Mouse (Mus musculus) thymus, postnatal 25 days (tissue): ENCODE results near the gene Agpat4.

ENCODE experiments used
- DNase-seq: peaks from one replicate; pipeline ENCODE4 v3.0.0; 2022

Agpat4 gene

GRCm38 (mm10) chr17:12231087-12231486 lies 112.6 kb downstream of the Agpat4 start:
- DNase-seq: no peak

DNA sequence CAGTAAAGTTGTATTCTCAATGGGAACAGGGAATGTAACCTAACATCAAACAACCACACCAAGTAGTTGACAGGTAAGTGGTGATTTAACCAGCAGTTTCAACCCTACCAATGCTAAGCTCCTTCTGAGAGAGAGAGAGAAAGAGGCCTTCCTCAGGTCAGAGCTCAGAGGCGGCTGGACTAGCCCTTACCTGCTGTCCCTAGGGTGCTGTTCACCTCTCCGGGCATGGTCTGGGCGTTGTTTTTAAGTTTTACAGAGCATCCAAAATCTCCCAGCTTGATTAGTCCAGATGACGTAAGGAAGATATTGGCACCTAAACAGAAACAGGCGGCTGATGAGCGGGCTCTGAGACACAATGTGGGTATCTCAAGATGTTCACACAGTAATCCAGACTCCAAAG lies 114.2 kb downstream of the Agpat4 start:
- DNase-seq: no peak

- no peak for DNase-seq
Measured at GRCm38 (mm10) chr17:12240701-12241100, 122.2 kb downstream of the Agpat4 start.

GRCm38 (mm10) chr17:12249783-12250504 lies 131.4 kb downstream of the Agpat4 start:
- DNase-seq: peak; percentile 14

GRCm38 (mm10) chr17:12250581-12250980 lies 132.1 kb downstream of the Agpat4 start:
- DNase-seq: no peak

- DNase-seq: no peak
Measured at GRCm38 (mm10) chr17:12256142-12256541, 137.6 kb downstream of the Agpat4 start.

DNA sequence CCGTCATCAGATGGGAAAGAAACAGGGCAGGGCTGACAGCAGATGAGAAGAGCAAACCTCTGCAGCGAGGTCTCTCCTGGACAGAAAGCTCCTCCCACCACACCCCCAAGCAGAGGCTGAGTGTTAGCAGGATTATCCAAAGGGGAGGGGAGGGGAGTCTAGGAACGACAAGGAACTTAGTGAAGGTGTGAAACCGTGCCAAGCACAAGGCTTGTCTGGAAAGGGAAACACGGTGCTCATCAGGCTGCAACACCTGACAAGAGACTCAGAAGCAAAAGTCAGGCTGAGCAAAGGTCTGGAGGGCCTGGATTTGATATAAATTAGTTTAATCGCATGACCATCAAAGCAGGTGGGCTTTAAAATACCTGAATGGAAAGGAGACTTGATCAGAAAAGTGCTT lies 140.0 kb downstream of the Agpat4 start:
- no peak for DNase-seq

DNA sequence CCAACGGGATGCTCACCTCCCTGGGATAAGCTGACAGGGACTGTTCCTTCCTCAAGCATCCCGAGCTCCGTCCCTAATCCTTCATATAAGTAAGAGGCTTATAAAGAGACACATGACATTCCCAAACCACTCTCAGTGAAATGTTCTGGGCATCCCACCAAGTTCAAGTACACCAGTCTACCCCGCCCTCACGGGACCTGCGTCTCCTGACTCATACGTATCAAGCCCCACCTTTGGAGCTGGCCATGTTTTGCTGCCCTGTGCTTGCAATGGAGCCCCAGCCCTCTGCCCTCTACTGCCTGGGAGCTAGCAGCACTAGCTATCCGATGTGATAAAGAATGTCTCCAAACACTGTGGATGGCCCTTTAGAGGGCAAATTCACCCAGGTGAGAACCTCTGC lies 141.5 kb downstream of the Agpat4 start:
- no peak for DNase-seq

DNA sequence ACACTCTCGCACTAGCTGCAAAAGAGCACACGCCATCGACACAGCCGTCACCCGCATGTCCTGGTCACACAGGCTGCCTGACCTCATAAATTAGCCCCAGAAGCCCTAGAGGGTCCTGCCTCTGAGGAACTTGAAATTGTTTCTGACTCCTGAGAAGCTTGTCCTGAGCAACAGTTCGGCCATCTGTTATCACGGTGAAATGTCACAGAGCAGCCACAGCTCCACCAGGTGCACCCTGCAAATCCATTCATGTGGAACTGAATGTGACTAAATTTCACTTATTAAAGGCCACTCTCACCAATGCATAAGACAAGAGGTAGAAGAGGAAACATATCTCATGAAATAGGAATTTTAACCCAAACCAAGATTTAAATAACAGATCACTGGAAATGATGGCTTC lies 142.9 kb downstream of the Agpat4 start:
- DNase-seq: no peak

DNA sequence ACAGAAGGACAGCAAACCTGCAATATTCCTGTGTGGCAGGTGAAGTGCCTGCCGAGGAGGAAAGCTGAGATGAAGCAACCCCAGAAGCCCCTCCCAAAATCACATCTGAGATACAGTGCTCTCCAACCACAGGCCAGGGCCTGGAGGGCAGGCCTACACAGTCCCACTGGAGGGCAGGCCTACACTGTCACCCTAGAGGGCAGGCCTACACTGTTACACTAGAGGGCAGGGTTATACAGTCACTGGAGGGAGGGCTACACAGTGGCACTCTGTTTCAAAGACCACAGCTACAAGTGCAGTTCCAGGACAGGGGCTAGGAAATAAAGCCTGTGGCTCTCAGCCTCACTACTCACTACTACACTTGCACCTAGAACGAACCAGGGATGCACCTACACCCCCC lies 143.4 kb downstream of the Agpat4 start:
- DNase-seq: no peak

DNA sequence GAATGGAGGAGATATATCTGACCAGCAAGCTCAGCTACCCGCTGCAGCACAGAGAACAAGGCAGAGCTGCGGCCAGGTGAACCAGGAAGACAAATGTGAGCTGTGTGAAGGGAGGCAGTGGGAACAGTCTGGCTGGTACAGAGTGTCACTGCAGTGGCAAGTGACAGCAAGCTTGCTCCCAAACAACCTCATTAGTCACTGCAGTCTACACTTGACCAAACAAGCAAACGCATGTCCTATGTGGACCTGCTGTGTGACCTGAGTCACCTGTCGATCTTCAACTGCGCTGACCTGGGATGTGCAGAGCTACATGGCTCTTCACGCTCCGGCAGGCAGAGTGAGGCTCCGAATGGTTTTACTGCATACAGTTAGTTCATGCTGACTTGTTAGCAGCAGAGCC lies 144.3 kb downstream of the Agpat4 start:
- no peak for DNase-seq

GRCm38 (mm10) chr17:12263787-12264186 lies 145.3 kb downstream of the Agpat4 start:
- DNase-seq: no peak

DNA sequence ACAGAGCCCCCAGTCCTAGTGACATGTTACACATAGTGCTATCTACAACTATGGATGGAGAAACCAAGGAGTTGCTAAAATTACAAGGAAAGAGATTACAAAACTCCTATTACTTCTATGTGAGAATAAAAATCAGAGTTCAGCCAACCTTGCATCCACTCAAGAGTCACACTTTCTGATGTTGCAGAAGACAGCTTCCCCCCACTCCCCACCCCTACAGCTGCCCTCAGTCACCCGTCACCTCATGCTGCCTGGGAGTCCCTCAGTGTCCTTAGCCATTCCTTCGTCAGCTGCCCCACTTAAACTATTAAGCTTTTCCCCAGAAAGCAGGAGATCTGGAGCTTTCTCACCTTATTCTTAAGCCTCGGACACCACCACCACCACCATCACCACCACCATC lies 145.8 kb downstream of the Agpat4 start:
- no peak for DNase-seq

DNA sequence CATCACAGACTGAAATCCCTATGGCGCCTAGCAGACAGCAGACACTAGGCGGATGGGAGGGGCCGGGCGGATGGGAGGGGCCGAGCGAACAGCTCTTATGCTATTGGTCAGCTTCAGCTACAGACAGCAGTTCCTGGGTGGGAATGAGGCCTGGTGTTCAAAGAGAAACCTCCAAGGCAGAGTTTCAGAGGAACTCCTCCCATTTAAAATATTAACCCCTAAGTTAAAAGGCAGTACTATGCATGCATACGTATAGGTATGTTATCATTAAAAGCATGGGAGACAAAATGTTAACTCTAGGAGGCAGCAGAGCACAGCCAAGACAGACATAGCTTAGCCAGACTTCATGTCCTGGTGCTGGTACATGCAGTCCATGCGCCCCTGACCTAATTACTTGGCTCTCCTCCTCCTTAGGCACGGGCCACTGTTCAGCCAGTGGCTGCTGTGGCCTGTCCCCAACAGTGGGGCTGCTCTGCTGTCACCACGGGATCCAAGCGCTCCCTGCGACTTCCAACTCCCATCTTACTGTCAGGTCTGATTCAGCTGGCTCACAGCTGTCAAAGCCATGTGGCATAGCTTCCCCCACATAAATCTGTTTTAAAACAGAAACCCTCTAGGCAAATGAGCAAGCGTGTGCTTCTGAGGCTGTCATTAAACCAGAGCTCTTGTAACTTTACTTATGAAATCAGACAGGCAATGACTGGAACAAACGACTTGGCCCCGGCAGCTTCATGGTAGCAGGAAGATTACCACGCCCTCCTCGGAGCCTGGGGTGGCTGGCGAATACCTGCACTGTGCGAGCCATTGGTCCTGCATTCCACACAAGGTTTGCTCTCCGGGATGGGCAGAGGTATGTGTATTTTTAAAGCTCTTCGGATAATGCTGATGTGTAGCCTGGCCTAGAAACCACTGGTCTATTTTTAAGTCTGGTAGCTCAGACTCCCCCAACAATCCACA lies 147.7 kb downstream of the Agpat4 start:
- DNase-seq: no peak

DNA sequence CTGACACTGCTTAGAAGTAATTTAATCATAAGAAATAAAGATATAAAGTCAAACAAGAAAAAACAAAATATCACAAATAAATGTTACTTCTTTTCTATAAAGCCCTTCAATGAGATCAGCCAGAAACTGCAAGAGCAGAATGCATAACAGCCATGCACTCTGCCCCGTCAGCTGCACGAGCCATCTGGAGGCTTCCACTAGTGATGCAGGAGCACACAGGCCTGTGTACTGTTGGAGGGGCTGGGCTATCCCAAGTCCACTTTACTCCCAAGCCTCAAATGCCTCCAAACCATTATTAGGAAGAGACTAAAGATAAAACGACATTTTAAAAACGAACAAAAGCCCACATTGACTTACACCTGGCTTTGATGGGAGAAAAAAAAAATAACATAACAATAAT lies 149.6 kb downstream of the Agpat4 start:
- DNase-seq: no peak

DNA sequence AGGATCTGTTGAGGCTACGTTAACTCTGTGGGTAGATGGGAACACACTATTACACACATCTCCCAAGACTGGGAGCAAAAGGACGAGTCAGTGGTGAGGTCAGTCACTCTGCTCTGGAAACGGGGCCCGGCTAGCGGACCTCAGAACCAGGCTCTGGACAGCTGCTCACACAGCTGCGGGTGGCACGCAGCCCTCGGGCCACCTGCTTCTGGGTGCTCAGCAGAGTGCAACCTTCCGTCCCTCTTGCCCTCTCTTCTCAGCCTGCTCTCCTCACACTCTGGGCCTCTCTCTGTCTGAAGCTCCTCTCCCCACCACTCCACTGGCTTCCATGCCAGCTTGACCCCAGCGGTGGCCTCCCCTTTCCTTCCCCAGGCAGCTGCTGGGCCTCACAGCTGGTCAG lies 150.0 kb downstream of the Agpat4 start:
- no peak for DNase-seq
